Mouse (Mus musculus) liver, embryonic 15.5 days (tissue): ENCODE results near the gene Grb7. TPM values are rescaled to one million over a fixed set of nuclear protein-coding genes. Genes with fewer than 3 reads are reported as not detected.

Source experiments
- ATAC-seq: fragments of 200-750 bp; cut with Nextera tagmentation; 2 replicates; pipeline ENCODE4 v1.8.0; 2017; ENCODE audit warnings: moderate number of reproducible peaks, mild to moderate bottlenecking, moderate library complexity; ENCODE audit not compliant: insufficient read depth
- H3K27ac ChIP-seq: fragments of 300-500 bp; sonication (generic); replicated peaks from 2 replicates; pipeline ENCODE4 v1.5.1; 2015; ENCODE audit warnings: mild to moderate bottlenecking, inconsistent platforms
- H3K27me3 ChIP-seq: fragments of 300-500 bp; sonication (generic); 2 replicates; pipeline ENCODE4 v1.6.1; 2015; ENCODE audit warnings: mild to moderate bottlenecking, inconsistent platforms
- H3K36me3 ChIP-seq: fragments of 300-500 bp; sonication (generic); replicated peaks from 2 replicates; pipeline ENCODE4 v1.6.1; 2015; ENCODE audit warnings: moderate library complexity, mild to moderate bottlenecking, inconsistent platforms
- H3K4me1 ChIP-seq: fragments of 300-500 bp; sonication (generic); replicated peaks from 2 replicates; pipeline ENCODE4 v1.6.1; 2015; ENCODE audit warnings: inconsistent platforms
- H3K4me2 ChIP-seq: fragments of 300-500 bp; sonication (generic); 2 replicates; pipeline ENCODE4 v1.6.1; 2015; ENCODE audit warnings: moderate library complexity, mild to moderate bottlenecking, inconsistent platforms
- H3K4me3 ChIP-seq: fragments of 300-500 bp; sonication (generic); replicated peaks from 2 replicates; pipeline ENCODE4 v1.5.1; 2015; ENCODE audit warnings: mild to moderate bottlenecking, inconsistent platforms
- H3K9ac ChIP-seq: fragments of 300-500 bp; sonication (generic); 2 replicates; pipeline ENCODE4 v1.6.1; 2015; ENCODE audit warnings: moderate library complexity, mild to moderate bottlenecking, inconsistent platforms
- H3K9me3 ChIP-seq: fragments of 300-500 bp; sonication (generic); replicated peaks from 2 replicates; pipeline ENCODE4 v1.6.1; 2016; ENCODE audit warnings: inconsistent platforms
- WGBS: fragments of 180-500 bp; shearing (Covaris S2); methylation state at CpG from one replicate; pipeline ENCODE4 v1.1.7; 2015; ENCODE audit warnings: mixed read lengths; ENCODE audit not compliant: insufficient replicate concordance; 5-methylcytosine and 5-hydroxymethylcytosine counted together
- polyA plus RNA-seq: library from polyadenylated mRNA; unstranded; fragments of >200 nt; fragmentation: Nextera tagmentation; extraction: Ambion mirVana; gene quantifications from 2 replicates; pipeline ENCODE4 v1.2.1, GENCODE M21; 2015

Grb7 gene
- polyA plus RNA-seq, 1 experiment from 2014 or later: 25.5 TPM

DNA sequence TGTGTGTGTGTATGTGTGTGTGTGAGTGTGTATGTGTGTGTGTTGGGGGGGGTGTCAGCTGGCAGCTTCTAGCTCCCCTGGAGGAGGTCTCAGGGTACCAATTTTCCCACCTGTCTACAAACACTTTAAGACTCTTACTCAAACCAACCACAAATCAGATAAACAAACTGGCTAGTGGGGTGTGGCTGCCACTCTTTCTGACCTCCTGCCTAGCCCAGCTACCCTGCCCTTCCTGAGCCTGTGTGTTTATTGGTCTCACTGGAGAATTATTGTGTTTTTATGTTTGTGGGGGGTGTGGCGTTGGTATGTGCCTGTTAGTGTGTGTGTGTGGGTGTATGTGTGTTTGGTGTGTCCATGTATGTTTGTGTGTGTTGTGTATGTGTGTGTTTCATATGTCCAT, 29.1 kb upstream of the Grb7 start:
- H3K9ac ChIP-seq: no peak overlapping the region
- H3K4me3 ChIP-seq: no peak overlapping the region
- H3K27me3 ChIP-seq: peaks cover 46% of the 10 kb centered on the region
- H3K27ac ChIP-seq: no peak overlapping the region
- ATAC-seq: no peak
- H3K36me3 ChIP-seq: no peaks in the 10 kb centered on the region
- no peak overlapping the region for H3K4me2 ChIP-seq
- H3K4me1 ChIP-seq: 0 out of 2 replicates have a peak, but pooled peaks cover 6% of the 10 kb centered on the region
- WGBS: 23% methylated on average over 1 of the region's 1 CpGs
- H3K9me3 ChIP-seq: no peaks in the 10 kb centered on the region

DNA sequence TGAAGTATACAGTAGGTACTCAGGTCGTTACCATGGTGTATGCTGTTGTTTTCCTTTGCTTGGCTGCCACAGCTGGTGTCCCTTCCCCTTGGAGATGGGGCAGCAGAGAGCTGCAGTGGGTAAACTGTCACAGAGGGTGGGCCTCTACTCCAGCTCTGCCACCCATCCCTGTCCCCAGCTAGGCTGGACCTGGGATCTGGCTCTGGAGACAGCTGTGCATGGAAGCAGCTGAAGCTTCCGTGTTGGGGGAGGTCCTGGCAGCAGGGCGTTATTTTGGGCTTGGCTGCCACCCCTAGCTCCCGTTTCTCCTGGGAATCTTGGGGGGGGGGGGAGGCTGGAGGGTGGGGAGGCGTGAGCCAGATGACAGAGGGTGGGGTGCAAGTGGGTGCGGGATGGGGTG, 27.9 kb upstream of the Grb7 start:
- H3K4me2 ChIP-seq: no peak overlapping the region
- no peak overlapping the region for H3K9ac ChIP-seq
- H3K27me3 ChIP-seq: peaks cover 34% of the 10 kb centered on the region

DNA sequence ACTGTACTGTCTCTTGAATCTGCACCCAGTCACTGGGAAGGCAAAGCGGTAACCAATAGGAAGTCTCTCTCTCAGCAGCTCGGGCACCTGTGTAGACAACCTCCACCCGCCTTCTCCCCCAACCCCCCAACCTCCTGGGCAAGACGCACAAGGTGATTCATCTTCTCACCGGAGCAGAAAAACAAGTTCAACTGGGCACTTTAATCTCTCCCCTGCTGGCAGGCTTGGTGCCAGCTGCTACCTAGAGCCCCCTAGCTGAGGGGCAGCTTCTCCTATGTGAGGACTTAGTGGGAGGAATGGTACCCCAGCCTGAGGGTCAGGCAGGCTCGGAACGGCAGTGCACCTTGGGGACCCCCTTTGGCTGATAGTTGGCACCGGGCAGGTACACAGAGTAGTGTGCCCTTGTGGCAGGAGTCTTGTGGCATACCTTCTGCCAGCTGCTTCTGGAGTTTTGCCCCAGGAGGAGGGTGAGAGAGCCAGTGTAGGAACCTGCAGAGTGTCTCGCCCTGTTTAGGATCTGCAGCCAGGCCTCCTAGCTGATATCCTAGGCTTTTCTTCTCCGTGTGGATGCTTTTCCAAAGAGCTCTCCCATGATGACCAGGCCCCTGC, 27.2 kb upstream of the Grb7 start:
- no peak overlapping the region for H3K9ac ChIP-seq
- H3K4me1 ChIP-seq: no peaks in the 10 kb centered on the region
- no peak overlapping the region for H3K27ac ChIP-seq
- ATAC-seq: no peak
- H3K36me3 ChIP-seq: no peaks in the 10 kb centered on the region
- H3K9me3 ChIP-seq: no peaks in the 10 kb centered on the region
- WGBS: 61% methylated on average over 10 of the region's 10 CpGs
- no peak overlapping the region for H3K4me2 ChIP-seq
- peaks cover 27% of the 10 kb centered on the region for H3K27me3 ChIP-seq
- no peak overlapping the region for H3K4me3 ChIP-seq

More for the DNA sequence above, 27.9 kb upstream of the Grb7 start:
- Histone ChIP-seq H3K9me3 (no peaks in the 10 kb centered on the region), H3K36me3 (no peaks in the 10 kb centered on the region), H3K4me3 (no peak overlapping the region), H3K4me1 (no peaks in the 10 kb centered on the region), H3K27ac (no peak overlapping the region)
- no peak for ATAC-seq
- 58% methylated on average over 6 of the region's 6 CpGs for WGBS

DNA sequence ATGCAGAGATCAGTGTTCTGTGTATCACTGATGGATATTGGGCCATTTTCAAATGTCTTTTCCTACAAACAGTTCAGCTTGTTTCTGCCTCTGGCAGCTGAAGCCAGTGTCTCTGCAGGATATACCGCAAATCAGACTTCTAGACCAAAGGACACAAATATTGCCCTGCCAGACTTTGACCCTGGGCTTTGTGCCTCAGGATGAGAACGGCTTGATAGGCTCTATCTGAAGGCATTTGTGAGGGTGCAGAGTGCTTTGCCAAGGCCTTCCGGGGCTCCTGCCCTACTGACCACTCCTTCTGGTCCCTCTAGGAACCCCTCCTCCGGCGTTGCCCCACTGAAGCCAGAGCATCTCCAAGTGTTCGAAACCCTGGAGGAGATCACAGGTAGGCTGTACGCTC, 19.6 kb upstream of the Grb7 start:
- Histone ChIP-seq H3K4me3 (no peak overlapping the region), H3K27ac (no peak overlapping the region), H3K4me2 (no peak overlapping the region), H3K9ac (no peak overlapping the region), H3K36me3 (no peaks in the 10 kb centered on the region), H3K4me1 (no peaks in the 10 kb centered on the region), H3K27me3 (no peaks in the 10 kb centered on the region), H3K9me3 (no peaks in the 10 kb centered on the region)
- no peak for ATAC-seq
- 74% methylated on average over 7 of the region's 7 CpGs for WGBS

DNA sequence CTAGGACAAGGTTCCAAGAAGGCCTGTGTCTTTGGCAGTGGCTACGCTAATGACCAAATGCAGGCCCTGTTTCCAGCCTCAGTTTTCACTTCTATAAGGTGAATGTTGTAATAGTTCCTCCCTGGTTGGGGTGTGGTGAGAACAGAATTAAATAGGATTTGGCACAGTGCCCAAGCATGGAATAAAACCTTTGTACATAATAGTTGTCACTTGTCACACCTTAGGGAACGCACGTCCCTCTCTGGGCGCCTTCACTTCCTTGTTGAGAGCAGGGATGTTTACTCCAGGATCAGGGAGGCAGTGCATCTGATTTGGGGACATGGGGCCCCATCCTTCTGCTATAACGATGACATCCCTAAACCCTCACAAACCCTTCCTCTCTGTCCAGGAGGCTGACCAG, 17.8 kb upstream of the Grb7 start:
- WGBS: 71% methylated on average over 5 of the region's 5 CpGs
- no peak overlapping the region for H3K27ac ChIP-seq
- no peaks in the 10 kb centered on the region for H3K4me1 ChIP-seq
- H3K4me2 ChIP-seq: no peak overlapping the region
- ATAC-seq: no peak
- H3K36me3 ChIP-seq: no peaks in the 10 kb centered on the region
- no peak overlapping the region for H3K4me3 ChIP-seq
- H3K9me3 ChIP-seq: no peaks in the 10 kb centered on the region
- no peak overlapping the region for H3K9ac ChIP-seq
- H3K27me3 ChIP-seq: no peaks in the 10 kb centered on the region

DNA sequence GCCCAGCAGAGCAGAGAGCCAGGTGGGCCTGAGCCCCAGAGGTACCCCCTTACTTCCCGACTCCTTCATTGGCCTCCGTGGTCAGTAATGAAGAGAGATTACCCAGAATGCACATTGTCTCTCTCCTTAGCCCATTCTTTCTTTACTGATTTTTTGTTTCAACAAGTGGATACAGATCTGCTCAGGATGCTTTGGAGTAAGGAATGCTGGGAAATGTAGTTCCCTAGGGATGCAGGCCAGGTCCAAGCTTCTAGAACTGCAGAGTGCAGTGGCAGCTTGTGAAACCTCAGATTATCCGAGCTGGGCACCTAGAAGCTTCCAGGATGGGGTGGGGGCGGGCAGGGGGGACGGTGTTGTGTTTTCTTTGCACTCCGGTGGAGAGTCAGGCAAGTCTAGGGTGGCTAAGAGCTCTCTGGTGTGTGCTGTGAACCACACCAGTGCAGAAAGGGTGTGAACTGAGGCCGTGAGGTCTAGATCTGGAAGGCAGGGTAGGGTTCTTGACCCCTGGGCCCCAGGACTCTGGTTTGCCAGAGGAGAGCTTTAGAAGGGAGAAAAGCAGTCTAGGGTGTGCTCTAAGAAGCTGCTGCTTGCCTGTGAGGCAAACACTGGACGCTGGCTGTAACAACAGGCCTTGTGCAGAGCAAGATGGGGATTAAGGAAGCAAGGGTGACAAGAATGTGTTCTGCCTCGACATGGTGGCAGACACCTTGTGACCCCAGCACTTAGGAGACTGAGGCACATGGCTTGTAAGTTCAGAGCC, 14.3 kb upstream of the Grb7 start:
- ATAC-seq: no peak
- H3K27me3 ChIP-seq: no peaks in the 10 kb centered on the region
- no peak overlapping the region for H3K4me3 ChIP-seq
- no peak overlapping the region for H3K4me2 ChIP-seq
- H3K4me1 ChIP-seq: no peaks in the 10 kb centered on the region
- no peak overlapping the region for H3K9ac ChIP-seq
- H3K36me3 ChIP-seq: no peaks in the 10 kb centered on the region
- H3K27ac ChIP-seq: no peak overlapping the region
- WGBS: 50% methylated on average over 9 of the region's 9 CpGs
- H3K9me3 ChIP-seq: no peaks in the 10 kb centered on the region

DNA sequence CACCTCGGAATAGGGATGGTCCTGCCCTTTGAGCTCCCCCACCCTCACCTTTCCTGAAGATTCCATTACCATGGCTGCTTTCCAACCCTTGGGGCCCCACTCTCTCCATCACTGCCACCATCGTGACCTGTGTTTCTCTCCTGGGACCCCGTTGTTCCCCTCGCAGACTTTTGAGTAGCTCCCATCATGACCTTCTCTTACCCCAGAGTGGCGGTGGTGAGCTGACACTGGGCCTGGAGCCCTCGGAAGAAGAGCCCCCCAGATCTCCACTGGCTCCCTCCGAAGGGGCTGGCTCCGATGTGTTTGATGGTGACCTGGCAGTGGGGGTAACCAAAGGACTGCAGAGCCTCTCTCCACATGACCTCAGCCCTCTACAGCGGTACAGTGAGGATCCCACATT, 10.5 kb upstream of the Grb7 start:
- Histone ChIP-seq H3K9ac (no peak overlapping the region), H3K27me3 (no peaks in the 10 kb centered on the region), H3K4me3 (no peak overlapping the region), H3K4me1 (peaks cover 13% of the 10 kb centered on the region), H3K27ac (no peak overlapping the region), H3K4me2 (no peak overlapping the region), H3K9me3 (no peaks in the 10 kb centered on the region), H3K36me3 (no peaks in the 10 kb centered on the region)
- WGBS: 76% methylated on average over 9 of the region's 9 CpGs
- no peak for ATAC-seq

DNA sequence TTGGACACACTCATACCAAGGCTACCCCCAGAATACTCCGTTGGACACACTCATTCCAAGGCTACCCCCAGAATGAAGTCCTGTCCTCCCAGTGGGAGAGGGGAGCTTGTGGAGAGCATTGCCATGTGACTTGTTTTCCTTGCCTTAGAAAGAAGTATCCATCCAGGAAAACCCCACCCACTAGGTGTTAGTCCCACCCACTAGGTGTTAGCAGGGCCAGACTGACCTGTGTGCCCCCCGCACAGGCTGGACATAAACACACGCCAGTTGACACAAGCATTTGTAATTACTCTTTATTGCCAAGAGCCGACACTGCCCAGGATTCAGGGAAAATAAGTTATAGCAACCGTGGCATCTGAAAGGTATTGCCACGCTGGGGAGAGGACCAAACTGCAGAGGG, 8.8 kb upstream of the Grb7 start:
- Histone ChIP-seq H3K27me3 (no peaks in the 10 kb centered on the region), H3K9ac (no peak overlapping the region), H3K4me1 (peaks cover 13% of the 10 kb centered on the region), H3K36me3 (no peaks in the 10 kb centered on the region), H3K4me2 (peak overlapping the region; percentile 76), H3K27ac (no peak overlapping the region), H3K9me3 (no peaks in the 10 kb centered on the region), H3K4me3 (no peak overlapping the region)
- ATAC-seq: no peak
- 72% methylated on average over 6 of the region's 6 CpGs for WGBS

DNA sequence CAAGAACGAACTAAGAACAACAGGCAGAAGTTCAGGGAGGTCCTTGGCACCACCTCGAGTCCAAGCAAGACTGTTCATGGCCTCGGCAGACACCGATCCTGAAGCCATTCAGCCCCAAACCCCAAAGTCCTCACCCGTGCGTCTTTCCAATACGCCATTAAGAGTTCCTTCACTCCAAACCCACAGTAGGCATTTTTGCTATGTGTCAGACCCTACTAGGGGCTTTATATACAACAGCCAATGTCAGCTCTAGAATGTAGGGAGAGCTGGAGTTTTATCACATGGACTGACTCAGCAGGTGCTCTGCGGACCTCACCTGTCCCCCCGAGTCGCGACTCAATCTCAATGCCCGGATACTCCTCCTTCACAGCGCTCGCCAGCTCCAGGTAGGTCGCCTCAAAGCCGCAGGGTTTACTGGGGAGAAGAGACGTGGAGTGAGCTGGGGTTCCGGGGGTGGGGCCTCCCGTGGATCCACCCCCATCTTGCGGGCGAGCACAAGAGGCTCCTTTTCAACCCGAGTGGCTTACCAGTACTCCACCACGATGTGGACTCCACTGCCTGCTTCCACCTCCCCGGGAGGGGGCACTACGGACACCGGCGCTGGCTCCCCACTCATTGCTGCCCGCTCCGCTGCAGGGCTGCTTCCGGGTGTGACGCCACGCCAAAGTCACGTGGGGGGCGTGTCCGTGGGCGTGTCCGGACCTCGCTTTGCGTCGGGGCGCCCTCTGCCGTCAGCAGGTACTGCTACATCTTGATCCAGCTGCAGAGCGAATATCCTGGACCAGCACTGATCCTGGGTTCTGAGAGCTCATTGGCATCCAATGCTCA, 7.6 kb upstream of the Grb7 start, which contains the start of gene Mien1:
Mien1 (minus strand) TSS at position 661 of the 828 bp plus-strand sequence.
- Histone ChIP-seq H3K9me3 (no peaks in the 10 kb centered on the region), H3K27me3 (peaks cover under 1% of the 10 kb centered on the region; the same call in 1 of the 2 replicates), H3K4me1 (peaks cover 13% of the 10 kb centered on the region), H3K4me3 (peak within 1 kb of the TSS; percentile 81), H3K36me3 (no peaks in the 10 kb centered on the region), H3K9ac (peak within 1 kb of the TSS; percentile 60), H3K4me2 (peak within 1 kb of the TSS; percentile 76), H3K27ac (peak within 1 kb of the TSS; percentile 74)
- peak; percentile 81 for ATAC-seq
- 3% methylated on average over 43 of the region's 43 CpGs for WGBS

DNA sequence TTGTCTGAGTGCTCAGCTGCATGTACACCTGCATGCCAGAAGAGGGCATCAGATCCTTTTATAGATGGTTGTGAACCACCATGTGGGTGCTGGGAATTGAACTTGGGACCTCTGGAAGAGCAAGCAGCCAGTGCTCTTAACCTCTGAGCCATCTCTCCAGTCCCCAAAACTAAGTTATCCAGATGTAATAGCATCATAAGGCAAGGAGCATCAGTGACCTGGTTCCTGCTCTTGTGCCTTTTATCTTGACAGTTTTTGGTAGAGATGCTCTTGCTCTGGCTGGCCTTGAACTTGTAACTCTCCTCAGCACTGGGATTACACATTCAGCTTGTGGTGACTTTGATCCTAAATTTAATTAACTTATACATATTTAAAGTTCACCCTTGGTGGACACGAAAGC, 2.5 kb upstream of the Grb7 start:
- peaks cover 47% of the 10 kb centered on the region for H3K27me3 ChIP-seq
- no peak overlapping the region for H3K4me3 ChIP-seq
- H3K4me2 ChIP-seq: no peak overlapping the region
- no peak for ATAC-seq
- no peaks in the 10 kb centered on the region for H3K36me3 ChIP-seq
- 53% methylated on average over 1 of the region's 1 CpGs for WGBS
- no peaks in the 10 kb centered on the region; the same call in 1 of the 2 replicates for H3K4me1 ChIP-seq
- H3K27ac ChIP-seq: no peak overlapping the region
- H3K9ac ChIP-seq: no peak overlapping the region
- no peaks in the 10 kb centered on the region for H3K9me3 ChIP-seq

DNA sequence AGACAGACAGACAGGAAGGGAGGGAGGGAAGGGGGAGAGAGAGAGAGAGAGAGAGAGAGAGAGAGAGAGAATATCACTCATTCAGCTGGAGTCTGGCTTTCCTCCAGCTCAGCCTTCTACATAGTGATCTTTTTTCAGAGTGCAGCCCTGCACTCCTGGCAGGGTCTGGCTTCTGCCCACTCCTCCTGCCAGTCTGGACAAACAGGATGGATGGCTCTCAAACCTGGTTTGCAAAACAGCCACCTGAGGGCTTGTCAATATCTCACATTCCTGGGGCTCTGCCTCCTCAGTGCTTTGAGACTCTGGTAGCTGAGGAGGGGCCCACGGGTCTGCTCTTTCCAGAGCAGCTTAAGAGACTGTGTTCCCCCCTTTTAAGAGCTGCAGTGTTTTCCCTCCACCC, 956 bp upstream of the Grb7 start:
- peak overlapping the region; percentile 78 for H3K27ac ChIP-seq
- H3K27me3 ChIP-seq: peaks cover 63% of the 10 kb centered on the region
- H3K9ac ChIP-seq: no peak overlapping the region
- 0 out of 2 replicates have a peak overlapping the region, but pooled peaks have one; percentile 3 for H3K4me2 ChIP-seq
- H3K9me3 ChIP-seq: no peaks in the 10 kb centered on the region
- no peaks in the 10 kb centered on the region; the same call in 1 of the 2 replicates for H3K4me1 ChIP-seq
- no peak overlapping the region for H3K4me3 ChIP-seq
- WGBS: 29% methylated on average over 1 of the region's 1 CpGs
- no peaks in the 10 kb centered on the region for H3K36me3 ChIP-seq
- ATAC-seq: no peak
